Mouse (Mus musculus): Measurements from ENCODE around the gene 2210016F16Rik.
"Not testable (repeated sequence)": the region's sequence is repeated elsewhere in the genome, so short reads cannot be mapped to it uniquely, and the experiment has no call there.

Gene 2210016F16Rik

GRCm38 (mm10) chr13:58372278-58373152 is 12.5 kb downstream of the 2210016F16Rik start:
- no peak for DNase-seq

- DNase-seq = no peak
Measured at GRCm38 (mm10) chr13:58368835-58369234, 16.2 kb downstream of the 2210016F16Rik start.

- DNase-seq = no peak
Measured at GRCm38 (mm10) chr13:58367641-58368040, 17.4 kb downstream of the 2210016F16Rik start.

GRCm38 (mm10) chr13:58366373-58366772 is 18.7 kb downstream of the 2210016F16Rik start:
- no peak for DNase-seq

GRCm38 (mm10) chr13:58365179-58365578 is 19.8 kb downstream of the 2210016F16Rik start:
- DNase-seq = not testable (repeated sequence)

- no peak for DNase-seq
Measured at GRCm38 (mm10) chr13:58364353-58365175, 20.5 kb downstream of the 2210016F16Rik start.

- DNase-seq = no peak
Measured at GRCm38 (mm10) chr13:58359304-58359653, 25.7 kb downstream of the 2210016F16Rik start.

GRCm38 (mm10) chr13:58358629-58359303 is 26.3 kb downstream of the 2210016F16Rik start, which contains the start of gene Kif27:
TSS of gene Kif27 (minus strand) at chr13:58359122.
- peak; percentile 69 to 83 for DNase-seq

- no peak for DNase-seq
Measured at GRCm38 (mm10) chr13:58352996-58353395, 32.0 kb downstream of the 2210016F16Rik start.

- DNase-seq = no peak
Measured at GRCm38 (mm10) chr13:58350606-58351005, 34.4 kb downstream of the 2210016F16Rik start.

GRCm38 (mm10) chr13:58344505-58344904 is 40.5 kb downstream of the 2210016F16Rik start:
- DNase-seq = no peak

GRCm38 (mm10) chr13:58337456-58337855 is 47.6 kb downstream of the 2210016F16Rik start:
- DNase-seq = no peak

- no peak for DNase-seq
Measured at GRCm38 (mm10) chr13:58334116-58334515, 50.9 kb downstream of the 2210016F16Rik start.

Measured in cerebellum, postnatal 25 days (tissue).